Mouse (Mus musculus): ENCODE results near the gene Olfr703.

- TF ChIP-seq POLR2A (IDR thresholded peaks at IDR 0.05; ENCODE audit: control insufficient read depth in 1 of 2, insufficient read depth in 1 of 2, low read depth in 1 of 2, low read length in 2 of 2, poor library complexity in 1 of 2) (no peak), ZNF384 (IDR thresholded peaks at IDR 0.05; ENCODE audit: low read depth, low read length) (no peak), ETS1 (IDR thresholded peaks at IDR 0.05; ENCODE audit: low read depth, low read length) (no peak), CTCF (IDR thresholded peaks at IDR 0.05 in 2 of 3, conservative IDR thresholded peaks at IDR 0.05 in 1 of 3; ENCODE audit: control insufficient read depth in 1 of 3, insufficient read depth in 1 of 3, low read depth in 2 of 3, low read length in 3 of 3, poor library complexity in 1 of 3, severe bottlenecking in 1 of 3) (no peak), BHLHE40 (IDR thresholded peaks at IDR 0.05; ENCODE audit: borderline replicate concordance, low read depth, low read length) (no peak), NELFE (IDR thresholded peaks at IDR 0.05; ENCODE audit: low read depth, low read length) (no peak), POLR2AphosphoS2 (IDR thresholded peaks at IDR 0.05; ENCODE audit: low read length) (no peak), GATA1 (IDR thresholded peaks at IDR 0.05; ENCODE audit: low read depth, low read length) (no peak)
Observed at GRCm38 (mm10) chr7:106808734-106809133, 34.4 kb upstream of the Olfr703 start, which contains the start of gene Olfr700.
